In genomic region chr2:38472829-38473228, GRCm38 (mm10) we compare ENCODE assay signal across 18 mouse cellular contexts. TPM values are rescaled to one million over a fixed set of nuclear protein-coding genes. Genes with fewer than 3 reads are reported as not detected.
DNase-seq lines count a peak whose midpoint lies in the region; ATAC-seq and TF ChIP-seq lines count a peak whose summit lies in the region.
"Had no signal": no experiment of that assay in that cellular context is flagged by ENCODE, and none has a peak within 500 bp of the region (broad histone marks: within the 10 kb centered on the region; RNA-seq: fewer than 3 reads in every experiment).

No protein-coding gene starts in this region.

- H3K27me3 ChIP-seq in intestine, postnatal 0 days (replicated peaks; ENCODE audit: control insufficient read depth, insufficient read depth, low read length): no peaks in the 10 kb centered on the region
- H3K27me3 ChIP-seq in heart, embryonic 12.5 days (replicated peaks): 0 out of 2 replicates have a peak, but pooled peaks cover 5% of the 10 kb centered on the region
- no peaks in the 10 kb centered on the region for H3K27me3 ChIP-seq in forebrain, embryonic 12.5 days
- H3K27me3 ChIP-seq: midbrain, embryonic 12.5 days had no signal

- no peak overlapping the region for H3K9ac ChIP-seq in intestine, postnatal 0 days (ENCODE audit: low read depth, low read length)
- H3K9ac ChIP-seq in heart, embryonic 12.5 days: no peak overlapping the region
- H3K9ac ChIP-seq in forebrain, embryonic 12.5 days: no peak overlapping the region
- H3K9ac ChIP-seq: midbrain, embryonic 12.5 days had no signal

- H3K4me3 ChIP-seq in intestine, postnatal 0 days (ENCODE audit: low read depth, low read length): no peak overlapping the region
- H3K4me3 ChIP-seq in heart, embryonic 12.5 days: no peak overlapping the region
- no peak overlapping the region for H3K4me3 ChIP-seq in forebrain, embryonic 12.5 days (replicated peaks)
- H3K4me3 ChIP-seq: heart, embryonic 10.5 days; midbrain, embryonic 12.5 days had no signal

- no peak overlapping the region for H3K4me2 ChIP-seq in intestine, postnatal 0 days (replicated peaks; ENCODE audit: low read depth)
- H3K4me2 ChIP-seq in heart, embryonic 12.5 days: no peak overlapping the region
- no peak overlapping the region for H3K4me2 ChIP-seq in forebrain, embryonic 12.5 days
- H3K4me2 ChIP-seq: midbrain, embryonic 12.5 days had no signal

- no peaks in the 10 kb centered on the region for H3K36me3 ChIP-seq in intestine, postnatal 0 days (ENCODE audit: control insufficient read depth, insufficient read depth)
- H3K36me3 ChIP-seq in heart, embryonic 12.5 days: no peaks in the 10 kb centered on the region
- no peaks in the 10 kb centered on the region for H3K36me3 ChIP-seq in forebrain, embryonic 12.5 days (replicated peaks)
- H3K36me3 ChIP-seq: heart, embryonic 10.5 days; midbrain, embryonic 12.5 days had no signal

- TF ChIP-seq CTCF in intestine, postnatal 0 days (IDR thresholded peaks at IDR 0.05; ENCODE audit: low read depth): no peak

- no peaks in the 10 kb centered on the region for H3K9me3 ChIP-seq in intestine, postnatal 0 days (ENCODE audit: control insufficient read depth)
- no peaks in the 10 kb centered on the region for H3K9me3 ChIP-seq in heart, embryonic 12.5 days (replicated peaks)
- H3K9me3 ChIP-seq in forebrain, embryonic 12.5 days: no peaks in the 10 kb centered on the region
- H3K9me3 ChIP-seq: heart, embryonic 10.5 days; midbrain, embryonic 12.5 days had no signal

- peak; percentile 26 to 36 for DNase-seq in urinary bladder, postnatal 36 days (ENCODE audit: low spot score in 2 of 2)
- DNase-seq in urinary bladder, postnatal 10 days (ENCODE audit: low spot score): no peak
- no peak for DNase-seq in frontal cortex, postnatal 10 days (ENCODE audit: low spot score in 2 of 2)
- DNase-seq: adrenal gland, postnatal 10 days; cerebellum, adult 9-10 months; gastrocnemius, postnatal 36 days; heart, postnatal 36 days; kidney, adult 11 months; kidney, postnatal 10 days; layer of hippocampus, adult 9-11 months; lung, postnatal 10 days had no signal

- peak; percentile 73 for ATAC-seq in activated CD4-positive, CD25-positive, alpha-beta regulatory T cell, adult 4 months
- ATAC-seq in intestine, postnatal 0 days: peak; percentile 63
- no peak for ATAC-seq in heart, embryonic 12.5 days (ENCODE audit: insufficient number of reproducible peaks, low FRiP score)
- ATAC-seq in forebrain, embryonic 12.5 days (ENCODE audit: low FRiP score): no peak
- ATAC-seq: forebrain, embryonic 14.5 days had no signal

- H3K27ac ChIP-seq in intestine, postnatal 0 days (ENCODE audit: low read depth, low read length): 0 out of 2 replicates have a peak overlapping the region, but pooled peaks have one; percentile 64
- H3K27ac ChIP-seq in heart, embryonic 12.5 days (ENCODE audit: poor library complexity, severe bottlenecking): no peak overlapping the region
- no peak overlapping the region for H3K27ac ChIP-seq in forebrain, embryonic 12.5 days
- H3K27ac ChIP-seq: heart, embryonic 10.5 days; midbrain, embryonic 12.5 days had no signal

- peaks cover 12% of the 10 kb centered on the region; the same call in 1 of the 2 replicates for H3K4me1 ChIP-seq in intestine, postnatal 0 days (replicated peaks; ENCODE audit: control insufficient read depth, insufficient read depth, low read length)
- H3K4me1 ChIP-seq in heart, embryonic 12.5 days (replicated peaks): 0 out of 2 replicates have a peak, but pooled peaks cover 7% of the 10 kb centered on the region
- H3K4me1 ChIP-seq in forebrain, embryonic 12.5 days: no peaks in the 10 kb centered on the region
- H3K4me1 ChIP-seq: heart, embryonic 10.5 days; midbrain, embryonic 12.5 days had no signal

RNA-seq across cellular contexts. Expression of gene Nek6, which starts 38.6 kb away (rescaled TPM):
- 1 to 10 TPM; 3.0 to 3.5 TPM for polyA plus RNA-seq in activated CD4-positive, CD25-positive, alpha-beta regulatory T cell, adult 4 months (2017; shearing (Covaris generic))
- polyA plus RNA-seq in intestine, postnatal 0 days (2015; fragmentation: Nextera tagmentation; extraction: Ambion mirVana): 70.9 and 84.5 TPM in 2 replicates
- 71.8 and 79.2 TPM in 2 replicates for polyA plus RNA-seq in heart, embryonic 12.5 days (2016; fragmentation: Nextera tagmentation; extraction: Ambion mirVana)
- polyA plus RNA-seq in forebrain, embryonic 12.5 days (2016; fragmentation: Nextera tagmentation; extraction: Ambion mirVana): 125 and 132 TPM in 2 replicates

Comparison
In these comparisons a context has a peak if more than half of its experiments do, and no peak if none do; other contexts are left out.
1. DNase-seq: peak in urinary bladder, postnatal 36 days (2 of 2); none in urinary bladder, postnatal 10 days (single experiment) and frontal cortex, postnatal 10 days (0 of 2).
2. ATAC-seq: peak in activated CD4-positive, CD25-positive, alpha-beta regulatory T cell, adult 4 months (single experiment) and intestine, postnatal 0 days (single experiment); none in heart, embryonic 12.5 days (single experiment) and forebrain, embryonic 12.5 days (single experiment).
3. RNA of gene Nek6, which starts 38.6 kb away (polyA plus RNA-seq): 125 to 132 TPM in forebrain, embryonic 12.5 days, 71.8 to 79.2 TPM in heart, embryonic 12.5 days and 70.9 to 84.5 TPM in intestine, postnatal 0 days; 3.0 to 3.5 TPM in activated CD4-positive, CD25-positive, alpha-beta regulatory T cell, adult 4 months; every median in the first group is over 10 times any median in the second.